Mouse (Mus musculus): ENCODE measurements around the gene Serpine2. TPM values are rescaled to one million over a fixed set of nuclear protein-coding genes. Genes with fewer than 3 reads are reported as not detected.

The Serpine2 gene
- polyA plus RNA-seq, 1 experiment from 2014 or later = 9.8 TPM

DNA sequence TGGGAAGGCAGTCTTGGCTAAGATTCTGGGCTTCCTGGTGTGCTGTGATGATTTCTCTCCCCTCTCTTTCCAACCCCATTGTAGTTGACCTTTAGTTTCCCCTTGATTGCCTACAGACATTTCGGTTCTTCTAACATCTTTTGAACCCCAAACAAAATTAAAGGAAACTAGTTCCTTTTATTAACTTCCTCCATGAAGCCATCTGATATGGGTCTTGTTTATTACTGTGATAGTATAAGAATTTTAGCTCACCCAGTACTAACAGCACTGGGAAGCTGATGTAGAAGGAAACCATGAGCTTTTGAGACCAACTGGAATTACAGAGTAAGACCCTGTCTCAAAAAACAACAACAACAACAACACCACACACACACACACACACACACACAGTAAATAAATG is 92.7 kb downstream of the Serpine2 start:
- Histone ChIP-seq H3K27ac (no peak overlapping the region), H3K9ac (no peak overlapping the region), H3K9me3 (replicated peaks) (no peaks in the 10 kb centered on the region), H3K27me3 (no peaks in the 10 kb centered on the region), H3K4me2 (no peak overlapping the region), H3K4me3 (replicated peaks) (no peak overlapping the region), H3K4me1 (replicated peaks) (peaks cover 12% of the 10 kb centered on the region), H3K36me3 (no peaks in the 10 kb centered on the region)
- DNase-seq (no peak), ATAC-seq (ENCODE audit: low read depth) (no peak)
- 44% methylated on average over 1 of the region's 1 CpGs for WGBS (ENCODE audit: insufficient replicate concordance)

DNA sequence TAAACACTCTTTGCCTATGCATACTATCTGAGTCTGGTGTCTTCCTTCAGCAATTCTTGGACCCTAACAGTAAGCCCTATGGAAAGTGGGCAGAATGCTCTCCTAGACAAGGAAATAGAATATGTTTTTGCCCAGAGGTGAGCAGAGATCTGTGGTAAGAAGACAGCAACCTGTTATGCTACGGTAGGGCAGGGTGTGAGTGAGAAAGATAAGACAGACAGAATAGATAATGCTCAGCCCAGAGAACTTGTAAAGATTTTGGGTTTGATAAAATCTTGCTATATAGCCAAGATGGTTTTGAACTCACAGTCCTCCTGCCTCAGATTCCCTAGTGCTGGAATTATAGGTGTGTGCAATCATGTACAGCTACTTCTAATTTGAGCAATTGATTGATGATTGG is 96.5 kb downstream of the Serpine2 start:
- Histone ChIP-seq H3K4me2 (no peak overlapping the region), H3K9me3 (replicated peaks) (no peaks in the 10 kb centered on the region), H3K27me3 (no peaks in the 10 kb centered on the region), H3K4me1 (replicated peaks) (peaks cover 43% of the 10 kb centered on the region), H3K27ac (no peak overlapping the region), H3K4me3 (replicated peaks) (no peak overlapping the region), H3K9ac (no peak overlapping the region), H3K36me3 (no peaks in the 10 kb centered on the region)
- DNase-seq (no peak), ATAC-seq (ENCODE audit: low read depth) (no peak)
- WGBS (ENCODE audit: insufficient replicate concordance) = 23% methylated on average over 1 of the region's 1 CpGs

DNA sequence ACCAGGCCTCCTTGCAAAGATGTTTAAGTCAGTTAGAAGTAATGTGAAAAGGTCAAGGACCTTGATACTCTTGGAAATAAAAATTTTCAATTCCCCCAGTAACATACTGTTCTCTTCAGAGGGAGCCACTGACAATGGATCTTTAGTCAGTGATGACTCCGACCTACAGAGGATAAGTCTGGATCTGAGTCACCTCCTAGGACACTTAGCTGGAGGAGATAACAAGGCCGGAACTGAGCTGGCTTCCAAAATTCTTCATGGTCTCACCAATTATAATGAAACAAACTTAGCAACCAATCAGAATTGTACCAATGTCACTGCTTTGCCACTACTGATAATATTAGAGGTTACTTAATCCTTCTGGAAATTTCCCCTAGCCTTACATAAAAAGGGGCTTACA is 96.9 kb downstream of the Serpine2 start:
- no peak overlapping the region for H3K9ac ChIP-seq
- H3K4me2 ChIP-seq = no peak overlapping the region
- 73% methylated on average over 2 of the region's 2 CpGs for whole genome bisulfite sequencing (ENCODE audit: insufficient replicate concordance)
- no peak overlapping the region for H3K27ac ChIP-seq
- H3K9me3 ChIP-seq (replicated peaks) = no peaks in the 10 kb centered on the region
- H3K27me3 ChIP-seq = no peaks in the 10 kb centered on the region
- no peaks in the 10 kb centered on the region for H3K36me3 ChIP-seq
- H3K4me3 ChIP-seq (replicated peaks) = no peak overlapping the region
- DNase-seq (no peak), ATAC-seq (ENCODE audit: low read depth) (no peak)
- H3K4me1 ChIP-seq (replicated peaks) = peaks cover 43% of the 10 kb centered on the region

DNA sequence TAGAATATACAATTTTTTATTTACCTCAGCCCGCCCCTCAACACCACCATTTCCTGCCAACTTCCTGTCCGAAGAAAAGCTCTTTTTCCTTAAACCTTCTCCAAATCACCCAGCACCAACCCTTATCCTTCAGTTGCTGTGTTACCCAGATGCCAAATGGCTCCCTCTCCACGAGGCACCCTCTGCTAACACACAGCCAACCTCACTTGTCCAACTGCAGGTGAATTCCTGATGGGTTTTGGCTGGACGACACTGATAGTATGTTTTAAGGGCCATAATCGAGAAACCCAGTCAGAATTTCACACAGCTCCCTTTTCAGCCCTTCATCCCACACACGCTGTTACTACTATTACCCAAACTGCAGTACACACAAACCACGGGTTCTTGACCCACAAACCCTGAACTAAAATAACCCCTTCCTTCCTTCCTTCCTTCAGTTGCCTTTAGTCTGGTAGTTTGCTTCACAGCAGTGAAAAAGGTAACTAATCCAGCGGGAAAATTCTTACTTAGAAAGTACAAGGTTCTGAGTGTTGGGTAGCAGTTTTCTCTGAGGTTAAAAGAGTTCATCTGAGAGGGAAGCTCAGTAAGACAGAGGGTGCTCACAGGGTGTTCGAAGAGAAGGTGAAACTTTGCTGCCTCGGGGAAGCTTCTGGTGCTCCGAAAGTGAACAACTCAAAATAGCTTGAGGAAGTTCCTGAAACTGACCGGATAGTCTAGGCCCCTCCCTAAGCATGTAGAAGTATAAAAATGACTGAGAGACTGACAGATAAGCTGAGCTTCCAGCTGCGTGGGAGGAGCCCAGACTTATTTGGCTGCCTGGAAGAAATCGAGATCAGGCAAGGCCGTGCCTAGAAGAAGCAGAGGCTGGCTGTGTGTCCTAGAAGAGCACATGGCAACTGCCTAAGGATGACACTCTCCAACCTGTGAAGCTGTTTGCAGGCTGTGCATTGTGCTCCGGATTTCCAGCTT is 98.4 kb downstream of the Serpine2 start:
- Histone ChIP-seq H3K4me2 (peak overlapping the region; percentile 88), H3K9ac (peak overlapping the region; percentile 87; the same call in 1 of the 2 replicates), H3K9me3 (replicated peaks) (no peaks in the 10 kb centered on the region), H3K36me3 (no peaks in the 10 kb centered on the region), H3K4me1 (replicated peaks) (peaks cover 43% of the 10 kb centered on the region), H3K4me3 (replicated peaks) (peak overlapping the region; percentile 82), H3K27me3 (no peaks in the 10 kb centered on the region), H3K27ac (peak overlapping the region; percentile 44)
- DNase-seq = peak; percentile 44
- 27% methylated on average over 16 of the region's 16 CpGs for WGBS (ENCODE audit: insufficient replicate concordance)
- peak; percentile 65 for ATAC-seq (ENCODE audit: low read depth)

DNA sequence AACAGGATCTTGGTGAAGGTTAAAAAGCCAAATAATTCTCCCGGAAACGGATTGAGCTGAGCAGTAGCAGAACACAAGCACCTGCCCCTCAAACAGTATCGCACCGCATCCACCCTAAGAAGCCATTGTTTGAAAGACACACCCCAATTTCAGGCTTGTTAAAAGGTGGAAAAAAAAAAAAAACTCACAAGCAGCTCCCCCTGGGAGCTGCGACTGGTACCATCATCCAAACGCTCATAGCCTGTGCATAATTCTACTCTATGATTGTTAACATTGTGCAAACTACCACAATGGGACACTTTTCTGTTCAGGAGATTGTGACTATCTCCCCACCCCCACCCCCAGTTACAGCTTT is 99.1 kb downstream of the Serpine2 start:
- Histone ChIP-seq H3K36me3 (no peaks in the 10 kb centered on the region), H3K4me3 (replicated peaks) (peak overlapping the region; percentile 82), H3K9ac (peak overlapping the region; percentile 87), H3K27me3 (no peaks in the 10 kb centered on the region), H3K9me3 (replicated peaks) (no peaks in the 10 kb centered on the region), H3K27ac (peak overlapping the region; percentile 44), H3K4me2 (peak overlapping the region; percentile 88), H3K4me1 (replicated peaks) (peaks cover 48% of the 10 kb centered on the region)
- WGBS (ENCODE audit: insufficient replicate concordance) = 2% methylated on average over 6 of the region's 6 CpGs
- no peak for DNase-seq
- peak; percentile 16; the same call in 1 of the 2 replicates for ATAC-seq (ENCODE audit: low read depth)

DNA sequence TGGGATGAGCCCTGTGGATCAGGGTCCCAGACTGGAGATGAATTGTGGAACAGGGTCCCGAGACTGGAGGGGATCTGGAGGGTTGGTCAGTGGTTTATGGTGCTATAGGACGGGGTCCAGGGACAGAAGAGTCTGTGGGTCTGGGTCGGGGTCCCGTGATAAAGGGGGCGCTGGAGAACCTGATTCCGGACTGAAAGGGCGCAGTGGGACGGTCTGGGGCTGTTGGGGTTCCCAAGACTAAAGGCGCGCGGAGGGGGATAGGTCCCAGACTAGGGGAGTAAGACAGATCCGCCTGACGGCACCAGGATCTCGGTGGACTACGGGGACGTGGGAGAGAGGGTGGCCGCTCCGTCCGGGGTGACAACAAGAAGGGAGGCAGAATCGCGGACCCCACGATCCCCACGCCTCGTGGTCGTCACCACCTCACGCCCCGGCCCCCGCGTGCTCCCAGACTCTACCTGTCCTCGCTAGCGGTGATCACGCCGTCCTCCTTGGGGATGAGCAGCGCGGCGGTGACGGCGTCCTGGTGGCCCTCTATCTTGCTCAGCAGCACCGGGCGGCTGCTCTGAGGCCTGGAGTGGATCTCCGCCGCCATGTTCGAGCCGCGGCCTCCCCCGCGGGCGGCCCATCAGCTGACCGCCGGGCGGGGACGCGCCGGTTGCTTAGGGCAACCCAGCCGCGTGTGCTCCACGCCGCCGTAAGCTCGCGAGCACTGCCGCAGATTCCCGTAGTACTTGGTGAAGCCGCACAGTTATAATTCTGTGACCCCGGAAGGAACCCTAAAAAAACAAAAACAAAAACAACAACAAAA is 99.7 kb downstream of the Serpine2 start:
- Histone ChIP-seq H3K27ac (peak overlapping the region; percentile 55), H3K9ac (peak overlapping the region; percentile 87)

DNA sequence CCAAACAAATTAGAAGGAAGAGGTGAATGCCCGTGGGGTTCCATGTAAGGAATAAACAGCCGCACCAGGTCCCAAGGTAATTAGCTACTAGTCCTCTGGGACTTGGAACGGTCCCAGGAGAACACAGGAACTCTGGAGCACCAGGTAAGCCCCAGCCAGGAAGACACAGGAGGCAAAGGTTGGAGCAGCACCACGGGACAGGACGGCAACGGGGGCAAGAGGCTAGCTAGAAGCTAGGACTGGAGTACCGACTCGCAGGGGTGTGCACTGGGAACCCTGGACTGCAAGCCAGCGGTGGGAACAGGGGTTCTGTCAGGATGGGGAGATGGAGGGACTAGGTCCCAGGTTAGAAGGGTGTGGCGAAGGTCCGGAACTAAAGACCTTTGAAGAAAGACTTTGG is 100.3 kb downstream of the Serpine2 start:
- no peak overlapping the region for H3K27ac ChIP-seq
- ATAC-seq (ENCODE audit: low read depth) (peak; percentile 1; the same call in 1 of the 2 replicates), DNase-seq (no peak)
- no peaks in the 10 kb centered on the region for H3K27me3 ChIP-seq
- 13% methylated on average over 11 of the region's 11 CpGs for WGBS (ENCODE audit: insufficient replicate concordance)
- H3K36me3 ChIP-seq = no peaks in the 10 kb centered on the region
- H3K4me1 ChIP-seq (replicated peaks) = peaks cover 49% of the 10 kb centered on the region
- peak overlapping the region; percentile 88 for H3K4me2 ChIP-seq
- H3K4me3 ChIP-seq (replicated peaks) = peak overlapping the region; percentile 82
- H3K9me3 ChIP-seq (replicated peaks) = no peaks in the 10 kb centered on the region
- peak overlapping the region; percentile 87 for H3K9ac ChIP-seq

More for the DNA sequence above, 99.7 kb downstream of the Serpine2 start:
- H3K36me3 ChIP-seq = no peaks in the 10 kb centered on the region
- DNase-seq (peak; percentile 72), ATAC-seq (ENCODE audit: low read depth) (peak; percentile 91)
- H3K27me3 ChIP-seq = no peaks in the 10 kb centered on the region
- WGBS (ENCODE audit: insufficient replicate concordance) = under 1% methylated on average over 65 of the region's 65 CpGs
- no peaks in the 10 kb centered on the region for H3K9me3 ChIP-seq (replicated peaks)
- peaks cover 49% of the 10 kb centered on the region for H3K4me1 ChIP-seq (replicated peaks)
- H3K4me2 ChIP-seq = peak overlapping the region; percentile 88
- peak overlapping the region; percentile 82 for H3K4me3 ChIP-seq (replicated peaks)

DNA sequence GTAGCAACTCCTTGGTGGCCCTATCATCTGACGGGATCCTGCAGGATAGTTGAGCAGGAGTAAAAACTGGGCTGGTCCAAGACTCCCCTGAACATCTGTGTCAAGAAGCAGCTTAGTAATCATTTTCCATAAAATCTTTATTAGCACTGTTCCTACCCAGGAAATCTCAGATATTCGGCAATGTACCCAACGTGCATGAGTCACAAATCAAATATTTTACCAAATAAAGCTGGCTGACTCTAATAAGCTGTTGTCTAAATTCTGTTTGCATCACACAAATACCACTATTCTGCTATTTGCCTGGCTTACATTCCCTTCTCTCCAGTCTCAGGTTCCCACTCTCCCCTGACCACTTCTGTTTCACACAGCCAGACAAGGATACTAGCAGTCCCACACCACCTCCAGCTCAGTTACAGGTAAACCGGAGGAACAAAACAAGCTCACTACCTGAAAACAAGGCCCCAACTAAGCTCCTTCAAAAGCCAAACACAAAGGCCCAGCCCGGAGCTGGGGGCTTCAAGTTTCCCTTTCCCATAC is 101.5 kb downstream of the Serpine2 start:
- Histone ChIP-seq H3K27me3 (no peaks in the 10 kb centered on the region), H3K36me3 (no peaks in the 10 kb centered on the region), H3K9me3 (replicated peaks) (no peaks in the 10 kb centered on the region), H3K27ac (no peak overlapping the region), H3K4me1 (replicated peaks) (peaks cover 48% of the 10 kb centered on the region), H3K4me3 (replicated peaks) (no peak overlapping the region), H3K9ac (no peak overlapping the region), H3K4me2 (peak overlapping the region; percentile 23; the same call in 1 of the 2 replicates)
- ATAC-seq (ENCODE audit: low read depth) = no peak
- 72% methylated on average over 5 of the region's 5 CpGs for WGBS (ENCODE audit: insufficient replicate concordance)
- no peak for DNase-seq

DNA sequence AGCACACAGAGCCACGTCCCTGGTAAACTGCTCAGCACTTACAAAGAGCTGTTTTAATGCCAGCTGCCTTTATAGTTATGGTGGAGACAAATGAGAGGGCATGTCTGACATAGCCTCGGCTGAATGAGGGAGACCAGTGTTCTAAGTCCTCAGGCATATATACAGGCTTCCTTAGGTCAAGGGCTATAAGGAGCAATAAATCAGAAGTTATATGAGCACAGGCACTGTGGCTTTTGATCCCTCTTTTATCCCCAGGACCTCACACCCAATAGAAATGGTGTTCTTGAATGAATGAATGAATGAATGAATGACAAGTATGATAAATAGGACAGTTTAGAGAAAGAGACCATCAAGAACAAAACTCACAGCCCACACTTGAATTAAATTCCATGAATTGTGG is 102.0 kb downstream of the Serpine2 start:
- DNase-seq (no peak), ATAC-seq (ENCODE audit: low read depth) (no peak)
- Histone ChIP-seq H3K27me3 (no peaks in the 10 kb centered on the region), H3K27ac (no peak overlapping the region), H3K9me3 (replicated peaks) (no peaks in the 10 kb centered on the region), H3K4me3 (replicated peaks) (no peak overlapping the region), H3K4me1 (replicated peaks) (peaks cover 43% of the 10 kb centered on the region), H3K9ac (no peak overlapping the region), H3K4me2 (no peak overlapping the region), H3K36me3 (no peaks in the 10 kb centered on the region)
- 71% methylated on average over 2 of the region's 2 CpGs for WGBS (ENCODE audit: insufficient replicate concordance)

DNA sequence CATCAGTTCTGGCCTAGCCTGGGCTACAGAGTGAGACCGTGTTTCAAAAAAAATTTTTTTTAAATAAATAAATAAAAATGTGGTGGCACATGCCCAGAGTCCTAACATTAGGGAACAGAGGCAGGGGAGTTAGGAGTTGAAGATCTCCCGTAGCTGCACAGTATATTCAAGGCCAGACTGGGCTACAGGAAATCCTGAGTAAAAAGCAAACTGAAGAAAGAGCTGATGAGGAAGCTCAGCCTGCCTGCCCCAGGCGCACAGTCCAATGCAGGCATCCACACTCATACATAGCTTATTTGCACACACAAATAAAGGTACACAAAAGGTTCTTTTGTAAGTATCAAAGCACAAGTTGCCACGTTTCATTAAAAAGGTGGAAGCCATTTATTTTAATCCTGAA is 103.4 kb downstream of the Serpine2 start:
- Histone ChIP-seq H3K4me1 (replicated peaks) (peaks cover 37% of the 10 kb centered on the region), H3K9me3 (replicated peaks) (no peaks in the 10 kb centered on the region), H3K4me2 (no peak overlapping the region), H3K27me3 (no peaks in the 10 kb centered on the region), H3K36me3 (no peaks in the 10 kb centered on the region), H3K27ac (no peak overlapping the region), H3K9ac (no peak overlapping the region), H3K4me3 (replicated peaks) (no peak overlapping the region)
- 47% methylated on average over 4 of the region's 4 CpGs for WGBS (ENCODE audit: insufficient replicate concordance)
- DNase-seq = no peak
- ATAC-seq (ENCODE audit: low read depth) = no peak

DNA sequence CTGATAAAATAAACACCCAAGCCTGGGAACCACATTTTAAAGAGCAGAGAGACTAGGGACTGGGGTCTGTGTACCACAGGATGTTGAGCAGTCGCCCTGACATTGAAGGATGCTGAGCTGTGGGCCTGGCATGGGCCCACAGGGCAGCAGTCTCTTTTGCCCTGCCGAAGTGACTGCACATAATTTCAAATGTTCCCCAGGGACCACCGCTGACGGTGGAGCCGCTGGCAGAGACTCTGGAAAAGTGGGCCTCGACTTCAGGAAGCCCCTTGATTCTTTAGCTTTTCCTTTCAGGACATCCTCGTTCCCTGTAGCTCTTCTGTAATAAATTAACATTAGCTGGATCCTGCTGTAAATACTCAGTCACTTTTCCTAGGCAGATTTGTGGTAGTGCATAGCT is 103.8 kb downstream of the Serpine2 start:
- peaks cover 37% of the 10 kb centered on the region for H3K4me1 ChIP-seq (replicated peaks)
- no peak overlapping the region for H3K4me3 ChIP-seq (replicated peaks)
- WGBS (ENCODE audit: insufficient replicate concordance) = 64% methylated on average over 7 of the region's 7 CpGs
- no peak overlapping the region for H3K27ac ChIP-seq
- H3K4me2 ChIP-seq = no peak overlapping the region
- no peak overlapping the region for H3K9ac ChIP-seq
- no peak for ATAC-seq (ENCODE audit: low read depth)
- H3K27me3 ChIP-seq = no peaks in the 10 kb centered on the region
- DNase-seq = no peak
- H3K9me3 ChIP-seq (replicated peaks) = no peaks in the 10 kb centered on the region
- H3K36me3 ChIP-seq = no peaks in the 10 kb centered on the region

Data from liver, embryonic 13.5 days (tissue).